Mouse (Mus musculus): ENCODE data around the gene Arhgap11a. TPM values are rescaled to one million over a fixed set of nuclear protein-coding genes. Genes with fewer than 3 reads are reported as not detected.

Gene Arhgap11a
- polyA plus RNA-seq, 1 experiment from 2014 or later = 24.5 TPM

DNA sequence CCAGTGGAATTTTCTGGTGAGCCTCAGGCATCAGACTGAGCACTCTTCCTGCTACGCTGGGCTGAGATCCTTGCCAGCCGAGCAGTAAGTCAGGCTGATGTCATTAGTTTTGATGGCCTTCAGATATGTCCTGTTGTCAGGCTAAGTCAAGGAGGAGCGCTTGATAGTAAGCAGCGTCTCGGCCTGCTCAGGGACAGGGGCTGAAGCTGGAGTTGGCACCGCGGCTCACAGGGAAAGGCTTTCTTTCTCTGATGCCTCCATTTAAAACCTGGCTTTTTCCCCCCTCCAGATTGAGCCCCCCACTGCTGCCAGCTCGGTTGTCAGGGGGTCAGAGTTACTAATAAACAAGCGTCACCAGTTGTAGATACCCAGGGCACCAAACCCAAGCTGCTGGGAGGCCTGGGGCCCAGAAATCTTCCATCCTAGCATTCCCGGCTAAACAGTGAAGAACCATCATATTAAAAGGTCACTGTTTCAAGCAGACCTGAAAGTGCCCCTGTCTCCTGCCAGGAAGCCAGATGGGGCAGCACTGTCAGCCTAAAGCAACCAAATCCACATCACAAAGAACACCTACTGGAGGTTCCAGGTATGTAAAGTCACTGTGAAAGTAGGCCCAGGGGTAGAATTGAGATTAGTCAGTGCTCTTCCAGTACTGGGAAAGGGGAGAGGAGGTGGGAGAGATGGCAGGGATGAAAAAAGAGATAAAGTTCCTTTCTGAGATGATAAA, 41.4 kb downstream of the Arhgap11a start:
- H3K36me3 ChIP-seq = peaks cover 13% of the 10 kb centered on the region
- ATAC-seq = no peak
- no peak overlapping the region for H3K9ac ChIP-seq (replicated peaks)
- H3K4me3 ChIP-seq (replicated peaks) = no peak overlapping the region
- H3K27ac ChIP-seq = no peak overlapping the region
- no peaks in the 10 kb centered on the region for H3K27me3 ChIP-seq
- H3K9me3 ChIP-seq = no peaks in the 10 kb centered on the region
- H3K4me1 ChIP-seq (replicated peaks) = no peaks in the 10 kb centered on the region
- 69% methylated on average over 10 of the region's 10 CpGs for WGBS
- no peak overlapping the region for H3K4me2 ChIP-seq (replicated peaks)

DNA sequence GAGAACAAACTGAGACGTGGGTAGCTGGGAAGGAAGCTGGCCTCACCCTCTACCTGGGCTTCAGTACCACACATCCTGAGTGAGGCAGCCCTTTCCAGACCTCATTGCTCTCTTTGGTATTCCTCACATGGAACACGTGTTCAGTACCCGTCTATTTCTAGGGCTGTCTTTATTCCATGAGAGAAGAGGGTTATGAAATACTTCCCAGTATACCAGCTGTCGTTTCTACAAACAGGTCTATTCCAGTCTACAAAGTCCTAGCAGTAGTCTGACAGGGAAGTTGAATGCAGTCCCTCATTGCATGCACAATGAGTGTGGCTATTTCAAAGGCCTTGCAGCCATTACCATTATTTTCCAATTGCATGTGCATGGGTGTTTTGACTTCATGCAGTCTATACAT, 42.7 kb downstream of the Arhgap11a start:
- Histone ChIP-seq H3K4me2 (replicated peaks) (no peak overlapping the region), H3K4me3 (replicated peaks) (no peak overlapping the region), H3K9ac (replicated peaks) (no peak overlapping the region), H3K27ac (no peak overlapping the region), H3K4me1 (replicated peaks) (no peaks in the 10 kb centered on the region), H3K27me3 (no peaks in the 10 kb centered on the region), H3K36me3 (peaks cover 13% of the 10 kb centered on the region), H3K9me3 (no peaks in the 10 kb centered on the region)
- ATAC-seq = no peak
- 91% methylated on average over 4 of the region's 4 CpGs for WGBS

DNA sequence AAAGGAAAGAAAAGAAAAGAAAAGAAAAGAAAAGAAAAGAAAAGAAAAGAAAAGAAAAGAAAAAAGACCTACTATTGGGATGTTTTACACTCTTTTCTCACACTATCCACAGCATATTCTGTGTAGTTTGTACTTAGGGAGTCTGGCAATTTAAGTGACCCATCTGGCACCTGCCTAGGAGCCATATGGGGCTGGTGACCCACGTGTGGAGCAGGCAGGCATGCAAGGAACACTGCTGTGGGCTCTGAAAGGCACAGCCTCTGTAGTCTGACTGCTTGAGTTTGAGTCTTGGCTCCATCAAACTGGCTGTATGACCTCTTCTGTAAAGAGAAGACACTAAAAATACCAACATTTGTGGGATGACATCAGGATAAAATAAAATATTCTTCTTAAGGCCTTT, 44.7 kb downstream of the Arhgap11a start:
- Histone ChIP-seq H3K4me1 (replicated peaks) (no peaks in the 10 kb centered on the region), H3K27me3 (no peaks in the 10 kb centered on the region), H3K27ac (no peak overlapping the region), H3K36me3 (peaks cover 9% of the 10 kb centered on the region), H3K9ac (replicated peaks) (no peak overlapping the region), H3K9me3 (no peaks in the 10 kb centered on the region), H3K4me3 (replicated peaks) (no peak overlapping the region), H3K4me2 (replicated peaks) (no peak overlapping the region)
- no peak for ATAC-seq
- WGBS = 45% methylated on average over 1 of the region's 1 CpGs

DNA sequence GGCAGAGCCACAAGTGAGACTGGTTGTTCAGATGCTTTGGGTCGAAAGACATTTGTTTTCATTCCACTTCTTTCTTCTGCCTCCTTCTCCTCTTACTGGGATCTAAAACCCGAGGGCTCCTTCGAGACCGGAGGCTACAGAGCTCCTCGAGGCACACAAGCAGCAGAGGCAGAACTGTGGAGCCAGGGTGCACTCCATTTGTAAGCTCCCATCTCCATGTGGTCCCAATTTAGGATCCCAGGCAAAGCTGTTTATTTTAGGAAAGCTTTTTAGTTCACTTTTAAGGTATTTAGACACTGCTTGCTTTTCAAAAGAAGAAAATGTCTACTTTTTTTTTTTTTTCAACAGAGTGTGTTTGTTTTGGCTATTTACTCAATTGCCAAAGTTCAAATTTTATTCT, 47.6 kb downstream of the Arhgap11a start:
- WGBS = 79% methylated on average over 5 of the region's 5 CpGs
- H3K4me3 ChIP-seq (replicated peaks) = no peak overlapping the region

DNA sequence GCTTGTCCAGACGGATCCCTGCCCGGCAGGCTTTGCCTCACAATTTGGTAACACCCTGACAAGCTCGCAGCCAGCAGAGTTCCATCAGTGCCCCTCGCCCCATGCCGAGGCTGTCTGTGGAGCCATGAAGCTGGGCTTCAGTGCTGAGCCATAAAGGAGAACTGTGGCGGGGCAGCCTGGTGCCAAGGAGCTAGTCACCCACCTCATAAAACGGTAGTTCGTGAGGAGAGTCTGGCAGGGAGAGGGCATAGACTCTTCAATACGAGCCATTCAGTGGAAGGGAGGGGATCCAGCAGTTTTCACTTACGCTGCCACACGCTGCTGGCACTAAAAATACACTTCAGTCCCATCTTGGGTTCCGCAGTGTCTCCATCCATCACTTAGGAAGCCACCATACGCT, 49.9 kb downstream of the Arhgap11a start:
- H3K36me3 ChIP-seq = 0 out of 2 replicates have a peak, but pooled peaks cover 11% of the 10 kb centered on the region
- no peak for ATAC-seq
- H3K9ac ChIP-seq (replicated peaks) = no peak overlapping the region
- H3K9me3 ChIP-seq = no peaks in the 10 kb centered on the region
- no peaks in the 10 kb centered on the region for H3K27me3 ChIP-seq
- WGBS = 92% methylated on average over 13 of the region's 13 CpGs
- no peaks in the 10 kb centered on the region for H3K4me1 ChIP-seq (replicated peaks)
- no peak overlapping the region for H3K4me2 ChIP-seq (replicated peaks)
- H3K27ac ChIP-seq = no peak overlapping the region
- no peak overlapping the region for H3K4me3 ChIP-seq (replicated peaks)

More for the DNA sequence above, 47.6 kb downstream of the Arhgap11a start:
- no peak overlapping the region for H3K27ac ChIP-seq
- H3K36me3 ChIP-seq = peaks cover 16% of the 10 kb centered on the region
- no peak overlapping the region for H3K4me2 ChIP-seq (replicated peaks)
- no peaks in the 10 kb centered on the region for H3K9me3 ChIP-seq
- ATAC-seq = no peak
- no peaks in the 10 kb centered on the region for H3K27me3 ChIP-seq
- no peaks in the 10 kb centered on the region for H3K4me1 ChIP-seq (replicated peaks)
- no peak overlapping the region for H3K9ac ChIP-seq (replicated peaks)

DNA sequence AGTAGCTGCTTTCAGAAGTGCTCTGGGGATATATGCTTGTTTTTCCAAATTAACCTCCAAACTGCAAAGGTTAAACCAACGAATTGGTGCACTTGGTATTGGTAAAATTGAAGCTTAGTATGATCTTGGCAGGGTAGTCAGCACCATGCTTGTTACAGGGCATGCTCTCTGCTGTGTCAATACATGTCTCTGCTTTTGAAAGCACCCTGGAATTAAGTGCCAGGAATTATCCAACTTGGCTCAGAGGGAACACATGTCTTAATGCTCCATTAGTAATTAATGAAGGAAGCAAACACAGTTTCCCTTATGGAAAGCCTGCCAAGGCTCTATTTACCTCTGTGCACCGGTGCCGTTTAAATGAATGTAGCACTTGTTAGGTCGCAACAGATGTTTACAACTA, 53.3 kb downstream of the Arhgap11a start:
- 82% methylated on average over 4 of the region's 4 CpGs for WGBS
- no peaks in the 10 kb centered on the region for H3K9me3 ChIP-seq
- peaks cover 22% of the 10 kb centered on the region; the same call in 1 of the 2 replicates for H3K36me3 ChIP-seq

DNA sequence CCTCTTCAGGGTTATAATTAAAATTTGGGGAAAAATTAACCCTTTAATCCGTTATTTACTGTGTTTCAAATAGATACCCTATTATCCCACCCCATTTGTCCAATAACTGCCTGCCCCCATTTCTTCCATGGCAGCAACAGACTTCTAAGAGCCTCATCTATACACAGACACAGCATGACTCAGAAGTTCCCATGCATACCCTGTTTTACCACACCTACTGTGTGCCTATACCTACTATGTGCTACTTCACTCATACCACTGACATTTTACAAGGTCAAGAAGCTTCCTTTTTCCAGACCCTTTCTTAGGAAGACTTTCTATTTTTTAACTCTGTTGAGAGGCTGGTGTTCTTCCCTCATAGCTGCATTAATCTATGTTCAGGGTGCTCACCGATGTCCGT, 54.9 kb downstream of the Arhgap11a start:
- no peak overlapping the region for H3K4me3 ChIP-seq (replicated peaks)
- H3K27ac ChIP-seq = no peak overlapping the region
- H3K36me3 ChIP-seq = peaks cover 30% of the 10 kb centered on the region
- H3K9me3 ChIP-seq = no peaks in the 10 kb centered on the region
- no peaks in the 10 kb centered on the region for H3K27me3 ChIP-seq
- no peaks in the 10 kb centered on the region for H3K4me1 ChIP-seq (replicated peaks)
- H3K4me2 ChIP-seq (replicated peaks) = no peak overlapping the region
- H3K9ac ChIP-seq (replicated peaks) = no peak overlapping the region
- 93% methylated on average over 3 of the region's 3 CpGs for WGBS
- ATAC-seq = no peak

More for the DNA sequence above, 53.3 kb downstream of the Arhgap11a start:
- H3K9ac ChIP-seq (replicated peaks) = no peak overlapping the region
- H3K4me1 ChIP-seq (replicated peaks) = no peaks in the 10 kb centered on the region
- no peak overlapping the region for H3K4me2 ChIP-seq (replicated peaks)
- H3K27me3 ChIP-seq = no peaks in the 10 kb centered on the region
- ATAC-seq = no peak
- no peak overlapping the region for H3K27ac ChIP-seq
- H3K4me3 ChIP-seq (replicated peaks) = no peak overlapping the region

DNA sequence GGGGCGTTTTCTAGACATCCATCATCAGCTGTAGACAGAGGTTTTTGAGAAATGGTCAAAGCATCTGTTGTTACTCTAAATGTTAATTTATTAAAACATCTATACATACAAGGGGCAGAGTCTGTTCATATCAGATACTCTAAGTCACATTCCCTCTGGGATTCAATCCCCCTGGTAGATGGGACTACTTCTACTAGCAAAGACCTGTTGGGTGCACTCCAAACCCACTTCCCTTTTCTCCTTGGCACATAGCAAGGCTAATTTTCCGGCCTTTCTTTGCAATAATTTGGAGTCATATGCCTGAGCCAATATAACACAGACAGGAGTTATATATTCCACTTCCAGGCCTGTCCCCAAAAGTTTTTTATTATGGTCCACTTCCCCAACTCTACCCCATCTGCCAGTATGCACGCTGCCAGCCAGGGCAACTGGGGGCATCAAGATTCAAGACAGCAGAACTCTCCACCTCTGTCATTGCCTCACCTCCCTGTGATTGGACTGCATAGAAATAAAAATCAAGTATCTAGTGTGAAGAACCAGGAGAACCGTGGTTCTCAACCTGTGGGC, 59.6 kb downstream of the Arhgap11a start:
- no peaks in the 10 kb centered on the region for H3K4me1 ChIP-seq (replicated peaks)
- no peak for ATAC-seq
- H3K27me3 ChIP-seq = no peaks in the 10 kb centered on the region
- H3K9me3 ChIP-seq = no peaks in the 10 kb centered on the region
- H3K4me3 ChIP-seq (replicated peaks) = no peak overlapping the region
- no peak overlapping the region for H3K27ac ChIP-seq
- WGBS = 92% methylated on average over 4 of the region's 4 CpGs
- no peak overlapping the region for H3K9ac ChIP-seq (replicated peaks)
- H3K36me3 ChIP-seq = peaks cover 48% of the 10 kb centered on the region
- no peak overlapping the region for H3K4me2 ChIP-seq (replicated peaks)

DNA sequence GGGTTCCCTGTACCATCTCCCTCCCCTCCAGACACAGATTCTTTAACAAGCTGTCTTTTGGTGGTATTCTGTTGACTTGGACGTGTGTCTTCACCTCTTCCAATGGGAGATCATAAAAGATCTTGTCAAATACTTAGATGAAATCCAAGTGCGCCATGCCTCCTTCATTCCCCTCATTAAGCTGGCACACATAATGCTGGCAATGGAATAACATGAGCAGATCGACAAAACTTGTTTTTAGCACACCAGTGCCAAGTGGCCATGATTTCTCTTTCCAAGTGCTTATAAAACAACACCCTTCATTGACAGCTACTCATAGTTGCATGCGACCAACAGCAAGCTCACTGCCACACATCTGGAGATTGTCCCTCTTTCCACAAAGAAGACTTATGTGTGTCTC, 60.6 kb downstream of the Arhgap11a start:
- no peak overlapping the region for H3K27ac ChIP-seq
- no peak for ATAC-seq
- no peaks in the 10 kb centered on the region for H3K4me1 ChIP-seq (replicated peaks)
- H3K4me2 ChIP-seq (replicated peaks) = no peak overlapping the region
- no peak overlapping the region for H3K4me3 ChIP-seq (replicated peaks)
- no peaks in the 10 kb centered on the region for H3K9me3 ChIP-seq
- peaks cover 52% of the 10 kb centered on the region for H3K36me3 ChIP-seq
- H3K27me3 ChIP-seq = no peaks in the 10 kb centered on the region
- WGBS = 91% methylated on average over 4 of the region's 4 CpGs
- no peak overlapping the region for H3K9ac ChIP-seq (replicated peaks)

DNA sequence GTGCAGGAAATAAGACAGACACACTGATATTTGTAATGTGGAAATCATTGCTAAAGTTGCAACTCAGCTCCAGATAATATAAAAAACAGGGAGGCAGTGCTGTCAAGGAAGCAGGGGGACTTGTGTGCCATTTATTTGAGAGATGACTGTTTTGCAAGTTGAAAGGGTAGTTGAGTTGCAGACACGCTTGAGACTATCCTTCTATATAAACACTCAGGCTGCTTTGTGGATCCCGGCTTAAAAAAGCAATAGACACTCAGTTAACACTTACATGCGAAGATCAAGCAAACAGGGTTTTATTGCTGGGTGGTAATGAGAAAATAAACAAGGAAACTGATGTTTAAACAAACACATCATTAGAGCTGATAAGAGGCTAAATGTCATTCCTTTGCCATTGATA, 63.6 kb downstream of the Arhgap11a start:
- Histone ChIP-seq H3K4me3 (replicated peaks) (no peak overlapping the region), H3K4me2 (replicated peaks) (no peak overlapping the region), H3K27ac (no peak overlapping the region), H3K36me3 (peaks cover 46% of the 10 kb centered on the region), H3K4me1 (replicated peaks) (no peaks in the 10 kb centered on the region), H3K9me3 (no peaks in the 10 kb centered on the region), H3K27me3 (no peaks in the 10 kb centered on the region), H3K9ac (replicated peaks) (no peak overlapping the region)
- WGBS = 87% methylated on average over 3 of the region's 3 CpGs
- no peak for ATAC-seq

DNA sequence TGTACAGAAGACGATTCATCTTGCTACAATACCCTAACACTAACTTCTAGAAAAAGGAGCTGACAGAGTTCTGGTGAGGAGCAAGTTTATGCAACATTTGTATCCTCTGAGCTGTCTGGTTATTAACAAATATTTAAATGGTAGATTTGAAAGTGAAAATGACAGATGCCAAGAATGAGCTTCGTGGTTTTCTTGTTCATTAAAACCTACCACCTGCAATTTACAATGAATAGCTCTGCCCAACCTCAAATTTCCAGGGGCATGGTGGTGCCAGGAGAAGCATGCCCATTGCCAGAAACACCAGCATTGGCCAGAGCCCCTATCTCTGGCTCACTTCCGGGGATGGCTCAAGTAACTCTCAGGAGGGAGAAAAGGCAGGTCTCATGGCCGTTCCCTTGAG, 66.9 kb downstream of the Arhgap11a start:
- Histone ChIP-seq H3K9me3 (no peaks in the 10 kb centered on the region), H3K9ac (replicated peaks) (no peak overlapping the region), H3K36me3 (peaks cover 43% of the 10 kb centered on the region), H3K4me3 (replicated peaks) (no peak overlapping the region), H3K27ac (no peak overlapping the region), H3K4me2 (replicated peaks) (no peak overlapping the region), H3K27me3 (no peaks in the 10 kb centered on the region), H3K4me1 (replicated peaks) (no peaks in the 10 kb centered on the region)
- ATAC-seq = no peak
- 84% methylated on average over 4 of the region's 4 CpGs for WGBS
